Mouse (Mus musculus) CH12.LX (cell line): ENCODE measurements at regions not wholly inside any gene's neighbourhood (a gene's known extent, or its start where the extent isn't known, plus 50 kb on each side); places are given as distances from the start of the nearest gene placed in this dataset.

ENCODE experiments used
- DNase-seq: peaks from one replicate; pipeline ENCODE4 v3.0.0-alpha.2; 2013; ENCODE audit errors: extremely low read depth
- H3K27ac ChIP-seq: 2 replicates; pipeline ENCODE4 v1.5.1; 2012; ENCODE audit warnings: low read depth, mild to moderate bottlenecking, control low read depth, moderate library complexity; ENCODE audit not compliant: insufficient read depth
- H3K27me3 ChIP-seq: replicated peaks from 2 replicates; pipeline ENCODE3; 2012; ENCODE audit warnings: inconsistent platforms
- H3K36me3 ChIP-seq, 2 experiments: replicated peaks in 1 of 2; 2 replicates each; pipeline versions ENCODE3 to v1.6.1; 2012; ENCODE audit warnings: inconsistent platforms in 1 of 2, low read length in 1 of 2, mild to moderate bottlenecking in 1 of 2, mixed read lengths in 1 of 2, moderate library complexity in 1 of 2; ENCODE audit not compliant: control insufficient read depth in 1 of 2, insufficient read depth in 1 of 2
- H3K4me1 ChIP-seq, 2 experiments: 2 replicates each; pipeline ENCODE4 v1.6.1; 2012; ENCODE audit warnings: inconsistent platforms in 1 of 2, moderate library complexity in 1 of 2; ENCODE audit not compliant: insufficient read depth in 2 of 2, control insufficient read depth in 1 of 2
- H3K4me2 ChIP-seq: 2 replicates; pipeline ENCODE4 v1.6.1; 2012; ENCODE audit warnings: low read depth, mild to moderate bottlenecking, control low read depth; ENCODE audit not compliant: poor library complexity, insufficient read depth, severe bottlenecking
- H3K4me3 ChIP-seq, 3 experiments: fragments of 150-350 bp in 1 of 3; sonication (generic) in 1 of 3; replicated peaks in 1 of 3; 2 replicates each; pipeline versions ENCODE3 to v1.5.1; 2011 to 2012; ENCODE audit warnings: low read depth in 2 of 3, low read length in 2 of 3, mild to moderate bottlenecking in 2 of 3, moderate library complexity in 2 of 3, control low read depth in 1 of 3, improper control_type of control experiment in 1 of 3, inconsistent platforms in 1 of 3, mixed read lengths in 1 of 3; ENCODE audit not compliant: poor library complexity in 1 of 3
- H3K79me2 ChIP-seq: replicated peaks from 2 replicates; pipeline ENCODE4 v1.6.1; 2012; ENCODE audit warnings: mild to moderate bottlenecking, moderate library complexity; ENCODE audit not compliant: control insufficient read depth, poor library complexity, insufficient read depth, severe bottlenecking; ENCODE audit errors: extremely low read depth
- H3K9ac ChIP-seq: 2 replicates; pipeline ENCODE4 v1.6.1; 2012; ENCODE audit warnings: low read depth, mild to moderate bottlenecking, control low read depth, moderate library complexity; ENCODE audit not compliant: insufficient read depth
- H3K9me3 ChIP-seq: replicated peaks from 2 replicates; pipeline ENCODE3; 2012; ENCODE audit warnings: low read length, inconsistent platforms, mixed read lengths
- BHLHE40 ChIP-seq: IDR thresholded peaks from 2 replicates; pipeline ENCODE4 v1.6.1; 2011; ENCODE audit warnings: mild to moderate bottlenecking, low read depth, low read length, improper control_type of control experiment
- CHD1 ChIP-seq: IDR thresholded peaks from 2 replicates; pipeline ENCODE4 v1.6.1; 2012; ENCODE audit warnings: low read depth, low read length, improper control_type of control experiment, inconsistent platforms
- CHD2 ChIP-seq: IDR thresholded peaks from 2 replicates; pipeline ENCODE4 v1.6.1; 2011; ENCODE audit warnings: low read length, improper control_type of control experiment
- E2F4 ChIP-seq: IDR thresholded peaks from 2 replicates; pipeline ENCODE4 v1.6.1; 2011; ENCODE audit warnings: low read depth, low read length, improper control_type of control experiment; ENCODE audit not compliant: insufficient replicate concordance
- ELF1 ChIP-seq: IDR thresholded peaks from 2 replicates; pipeline ENCODE4 v1.6.1; 2014; ENCODE audit warnings: low read depth, mild to moderate bottlenecking, inconsistent platforms, low read length, improper control_type of control experiment
- EP300 ChIP-seq: IDR thresholded peaks from 2 replicates; pipeline ENCODE4 v1.6.1; 2011; ENCODE audit warnings: low read length, improper control_type of control experiment
- ETS1 ChIP-seq: conservative IDR thresholded peaks from 2 replicates; pipeline ENCODE4 v1.6.1; 2012; ENCODE audit warnings: low read depth, mild to moderate bottlenecking, inconsistent platforms, low read length, improper control_type of control experiment, moderate library complexity
- GABPA ChIP-seq: IDR thresholded peaks from 2 replicates; pipeline ENCODE4 v1.6.1; 2012; ENCODE audit warnings: low read depth, low read length, improper control_type of control experiment, inconsistent platforms; ENCODE audit not compliant: insufficient replicate concordance
- HCFC1 ChIP-seq: IDR thresholded peaks from 2 replicates; pipeline ENCODE4 v1.6.1; 2012; ENCODE audit warnings: low read depth, mild to moderate bottlenecking, inconsistent platforms, low read length, improper control_type of control experiment
- IRF4 ChIP-seq: IDR thresholded peaks from 2 replicates; pipeline ENCODE4 v1.6.1; 2014; ENCODE audit warnings: low read depth, mild to moderate bottlenecking, inconsistent platforms, low read length, improper control_type of control experiment
- JUND ChIP-seq: conservative IDR thresholded peaks from 2 replicates; pipeline ENCODE4 v1.6.1; 2011; ENCODE audit warnings: low read depth, low read length, improper control_type of control experiment
- KAT2A ChIP-seq: IDR thresholded peaks from 2 replicates; pipeline ENCODE4 v1.6.1; 2012; ENCODE audit warnings: low read length, improper control_type of control experiment, inconsistent platforms; ENCODE audit not compliant: insufficient replicate concordance
- MAX ChIP-seq: IDR thresholded peaks from 2 replicates; pipeline ENCODE4 v1.6.1; 2011; ENCODE audit warnings: low read length, improper control_type of control experiment
- MAZ ChIP-seq: IDR thresholded peaks from 2 replicates; pipeline ENCODE4 v1.6.1; 2012; ENCODE audit warnings: low read depth, mild to moderate bottlenecking, inconsistent platforms, low read length, improper control_type of control experiment, moderate library complexity
- MEF2A ChIP-seq: IDR thresholded peaks from 2 replicates; pipeline ENCODE4 v1.6.1; 2014; ENCODE audit warnings: low read depth, mild to moderate bottlenecking, inconsistent platforms, low read length, improper control_type of control experiment, borderline replicate concordance
- MXI1 ChIP-seq: IDR thresholded peaks from 2 replicates; pipeline ENCODE4 v1.6.1; 2011; ENCODE audit warnings: mild to moderate bottlenecking, low read depth, low read length, improper control_type of control experiment
- MYC ChIP-seq: IDR thresholded peaks from 2 replicates; pipeline ENCODE4 v1.6.1; 2011; ENCODE audit warnings: low read depth, mild to moderate bottlenecking, improper control_type of control experiment, low read length
- NRF1 ChIP-seq: IDR thresholded peaks from 2 replicates; pipeline ENCODE4 v1.6.1; 2014; ENCODE audit warnings: low read depth, mild to moderate bottlenecking, inconsistent platforms, low read length, improper control_type of control experiment, moderate library complexity
- PAX5 ChIP-seq: IDR thresholded peaks from 2 replicates; pipeline ENCODE4 v1.6.1; 2012; ENCODE audit warnings: low read length, inconsistent platforms, mixed read lengths
- POLR2A ChIP-seq: IDR thresholded peaks from 2 replicates; pipeline ENCODE4 v1.6.1; 2011; ENCODE audit warnings: low read depth, mild to moderate bottlenecking, improper control_type of control experiment, low read length
- RCOR1 ChIP-seq: conservative IDR thresholded peaks from 2 replicates; pipeline ENCODE4 v1.6.1; 2012; ENCODE audit warnings: low read depth, mild to moderate bottlenecking, inconsistent platforms, low read length, improper control_type of control experiment
- SIN3A ChIP-seq: IDR thresholded peaks from 2 replicates; pipeline ENCODE4 v1.6.1; 2012; ENCODE audit warnings: low read length, improper control_type of control experiment, inconsistent platforms
- UBTF ChIP-seq: IDR thresholded peaks from 2 replicates; pipeline ENCODE4 v1.6.1; 2012; ENCODE audit warnings: low read depth, mild to moderate bottlenecking, inconsistent platforms, low read length, improper control_type of control experiment, moderate library complexity
- USF1 ChIP-seq: IDR thresholded peaks from 2 replicates; pipeline ENCODE4 v1.6.1; 2014; ENCODE audit warnings: low read depth, mild to moderate bottlenecking, inconsistent platforms, low read length, improper control_type of control experiment
- USF2 ChIP-seq: conservative IDR thresholded peaks from 2 replicates; pipeline ENCODE4 v1.6.1; 2011; ENCODE audit warnings: low read depth, low read length, improper control_type of control experiment
- ZC3H11A ChIP-seq: IDR thresholded peaks from 2 replicates; pipeline ENCODE4 v1.6.1; 2012; ENCODE audit warnings: low read depth, mild to moderate bottlenecking, inconsistent platforms, low read length, improper control_type of control experiment
- ZKSCAN1 ChIP-seq: IDR thresholded peaks from 2 replicates; pipeline ENCODE4 v1.6.1; 2012; ENCODE audit warnings: low read depth, inconsistent platforms, low read length, improper control_type of control experiment, borderline replicate concordance
- dilution Hi-C: fragments of 300-500 bp; cut with MboI; formaldehyde crosslinking; loops from 2 replicates; pipeline ENCODE4 v1.14.3; 2020; ENCODE audit warnings: low sequenced_read_pairs; ENCODE audit not compliant: extremely low pct_unique_long_range_greater_than_20kb, extremely low pct_ligation_motif_present
- in situ Hi-C: fragments of 300-500 bp; cut with MboI; formaldehyde crosslinking; loops from 3 replicates; pipeline ENCODE4 v1.14.3; 2019; ENCODE audit warnings: low sequenced_read_pairs, low pct_ligation_motif_present, low pct_unique_long_range_greater_than_20kb, mixed read lengths

GRCm38 (mm10) chr10:98146998-98147863 is 420.7 kb upstream of the C030005K15Rik start:
- in situ Hi-C loops: no loop called here
- TF ChIP-seq MXI1 (no peak), JUND (no peak), KAT2A (no peak), ZKSCAN1 (no peak), MEF2A (no peak), MAZ (no peak), CHD1 (no peak), CHD2 (no peak), E2F4 (no peak), GABPA (no peak), ZC3H11A (no peak), EP300 (no peak), HCFC1 (no peak), MAX (no peak), NRF1 (no peak), UBTF (no peak), USF2 (no peak), MYC (no peak), USF1 (no peak), ELF1 (no peak)
- Histone ChIP-seq H3K9me3 (no peaks in the 10 kb centered on the region), H3K9ac (no peak overlapping the region), H3K4me3 (no peak overlapping the region), H3K27ac (no peak overlapping the region), H3K4me1 (no peaks in the 10 kb centered on the region), H3K79me2 (no peaks in the 10 kb centered on the region), H3K36me3 (no peaks in the 10 kb centered on the region), H3K27me3 (no peaks in the 10 kb centered on the region), H3K4me2 (no peak overlapping the region)
- no peak for DNase-seq
- dilution Hi-C loops: no loop called here

GRCm38 (mm10) chr10:98155982-98156381 is 429.4 kb upstream of the C030005K15Rik start:
- dilution Hi-C loops: no loop called here
- H3K4me2 ChIP-seq: no peak overlapping the region

More at GRCm38 (mm10) chr10:98155982-98156381, 429.4 kb upstream of the C030005K15Rik start:
- Histone ChIP-seq H3K9ac (no peak overlapping the region), H3K27ac (no peak overlapping the region), H3K4me3 (no peak overlapping the region), H3K9me3 (no peaks in the 10 kb centered on the region), H3K79me2 (no peaks in the 10 kb centered on the region), H3K4me1 (no peaks in the 10 kb centered on the region), H3K27me3 (no peaks in the 10 kb centered on the region), H3K36me3 (no peaks in the 10 kb centered on the region)
- DNase-seq: no peak
- in situ Hi-C loops: no loop called here
- no peak for TF ChIP-seq ETS1
- no peak for TF ChIP-seq MAZ
- TF ChIP-seq IRF4: no peak
- TF ChIP-seq PAX5: no peak
- TF ChIP-seq ZC3H11A: no peak
- TF ChIP-seq POLR2A: no peak
- TF ChIP-seq ZKSCAN1: no peak
- TF ChIP-seq BHLHE40: no peak
- TF ChIP-seq RCOR1: no peak
- TF ChIP-seq GABPA: no peak
- TF ChIP-seq EP300: no peak
- no peak for TF ChIP-seq SIN3A
